Mouse (Mus musculus) bone marrow, adult 2 months (tissue): ENCODE data around the gene Cuzd1. TPM values are rescaled to one million over a fixed set of nuclear protein-coding genes. Genes with fewer than 3 reads are reported as not detected.
A peak's percentile ranks its signal among the peaks of the same experiment; 100 is the strongest.

Experiments
- H3K27ac ChIP-seq: fragments of 200-500 bp; 2 replicates; pipeline ENCODE4 v1.5.1; 2012; ENCODE audit warnings: low read depth, mild to moderate bottlenecking, control low read depth, inconsistent platforms, low read length; ENCODE audit not compliant: control insufficient read depth, poor library complexity, insufficient read depth
- H3K4me1 ChIP-seq: fragments of 200-500 bp; 2 replicates; pipeline ENCODE4 v1.6.1; 2011; ENCODE audit warnings: low read length; ENCODE audit not compliant: control insufficient read depth, insufficient read depth
- H3K4me3 ChIP-seq: fragments of 200-500 bp; replicated peaks from 2 replicates; pipeline ENCODE3; 2011; ENCODE audit warnings: mild to moderate bottlenecking, low read depth, low read length, control low read depth; ENCODE audit not compliant: control insufficient read depth
- CTCF ChIP-seq: fragments of 200-500 bp; IDR thresholded peaks from 2 replicates; pipeline ENCODE4 v1.5.1; 2011; ENCODE audit warnings: low read length, control low read depth; ENCODE audit not compliant: control insufficient read depth, insufficient read depth
- POLR2A ChIP-seq: fragments of 200-500 bp; IDR thresholded peaks from 2 replicates; pipeline ENCODE4 v1.6.1; 2011; ENCODE audit warnings: low read depth, mild to moderate bottlenecking, control low read depth, low read length, borderline replicate concordance; ENCODE audit not compliant: control insufficient read depth
- WGBS: fragments of 180-500 bp; shearing (Covaris S2); methylation state at CpG from one replicate; pipeline ENCODE4 v1.1.7; 2018; 5-methylcytosine and 5-hydroxymethylcytosine counted together
- polyA plus RNA-seq: library from polyadenylated mRNA; stranded (reverse); fragments of >200 nt; gene quantifications from 2 replicates; pipeline ENCODE4 v1.2.4, GENCODE M21; 2011; ENCODE audit warnings: low replicate concordance; ENCODE audit not compliant: missing spikeins, insufficient read depth, insufficient read length

Gene Cuzd1
- not detected in 2 replicates for polyA plus RNA-seq

DNA sequence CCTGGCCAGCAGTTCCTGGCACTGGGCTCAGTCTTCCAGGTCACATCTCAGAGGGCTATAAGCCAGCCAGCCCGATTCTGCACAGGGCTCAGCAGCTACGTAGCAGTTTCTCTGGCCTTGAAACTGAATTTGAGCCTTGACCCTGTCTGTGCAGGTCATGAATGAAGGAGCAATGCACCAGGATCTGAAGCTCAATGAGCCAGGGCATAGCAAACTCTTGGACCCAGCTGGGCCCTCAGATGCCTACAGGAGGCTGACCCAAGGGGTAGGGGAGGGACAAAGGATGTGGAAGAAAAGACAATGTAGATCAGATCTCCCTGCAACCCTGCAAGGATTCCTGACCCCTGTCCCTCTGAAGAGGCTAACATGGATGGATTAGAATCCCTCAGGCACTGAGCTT lies at the start of gene Cuzd1:
Gene Cuzd1 (minus strand): TSS at position 101 of the 400 bp plus-strand sequence.
- no peak within 1 kb of the TSS for H3K4me3 ChIP-seq
- WGBS: 74% methylated on average over 2 of the region's 2 CpGs

DNA sequence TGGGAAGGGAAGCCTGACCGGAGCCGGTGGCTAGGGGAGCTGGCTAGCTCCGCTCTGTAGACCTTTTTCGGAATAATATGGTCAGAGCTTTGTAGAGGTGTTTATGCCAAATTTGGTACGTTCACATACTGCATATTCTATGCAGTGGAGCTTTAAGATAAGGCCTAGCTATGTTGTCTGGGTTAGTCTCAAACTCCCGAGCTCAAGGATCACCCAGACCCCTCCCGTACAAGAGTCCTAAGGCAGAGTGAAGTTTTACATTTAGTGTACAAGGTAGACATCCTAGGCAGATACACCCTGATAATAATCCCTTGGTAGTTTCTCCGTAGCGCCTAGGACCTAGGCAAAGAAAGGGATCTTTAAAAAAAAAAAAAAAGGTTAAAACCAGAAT lies 49.4 kb upstream of the Cuzd1 start:
- Histone ChIP-seq H3K4me1 (no peaks in the 10 kb centered on the region; the same call in 1 of the 2 replicates), H3K4me3 (peak overlapping the region; percentile 78), H3K27ac (peak overlapping the region; percentile 75)
- no peak for TF ChIP-seq POLR2A
- TF ChIP-seq CTCF: no peak
- WGBS: 7% methylated on average over 9 of the region's 9 CpGs

More for the DNA sequence above, at the start of gene Cuzd1:
- H3K27ac ChIP-seq: no peak within 1 kb of the TSS
- TF ChIP-seq CTCF: no peak
- TF ChIP-seq POLR2A: no peak
- no peaks in the 10 kb centered on the region for H3K4me1 ChIP-seq

DNA sequence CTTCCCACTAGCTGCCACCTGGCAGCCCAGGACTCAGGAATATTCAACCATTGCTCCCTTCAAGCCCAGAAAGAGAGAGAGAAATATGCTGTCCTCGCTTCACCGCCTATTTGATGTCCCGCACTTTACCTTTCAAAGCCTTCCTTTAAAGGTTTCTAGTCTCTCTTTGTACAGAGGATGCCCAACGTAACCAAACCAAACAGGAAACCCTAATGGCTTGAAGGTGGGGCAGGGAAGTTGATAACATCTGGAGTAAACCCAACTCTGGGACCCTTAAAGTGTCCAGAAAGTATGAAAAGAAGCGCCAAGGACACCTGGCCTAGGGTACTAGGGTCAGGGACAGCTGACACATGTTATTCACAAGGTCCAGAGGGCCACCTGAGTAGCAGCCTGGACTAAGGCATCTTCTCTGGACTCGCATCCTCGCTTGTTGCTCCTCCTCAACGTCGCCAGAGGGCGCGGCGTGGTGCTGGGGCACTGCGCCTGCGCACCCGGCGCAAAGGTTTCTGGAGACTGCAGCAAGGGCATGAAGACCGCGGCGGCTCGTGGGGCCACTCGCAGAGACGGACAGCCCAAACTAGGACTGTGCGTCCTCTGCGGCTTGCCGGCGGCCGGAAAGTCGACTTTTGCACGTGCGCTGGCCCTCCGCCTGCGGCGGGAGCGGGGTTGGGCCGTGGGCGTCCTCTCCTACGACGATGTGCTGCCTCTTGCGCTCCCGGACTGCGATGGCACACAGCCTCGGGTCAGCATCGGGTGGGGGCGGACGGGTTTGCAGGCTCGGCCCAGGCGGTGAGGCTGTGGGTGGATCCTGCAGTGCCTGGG lies 48.8 kb upstream of the Cuzd1 start, which contains the start of gene Pstk:
Gene Pstk (plus strand): TSS at position 494 of the 822 bp plus-strand sequence.
- Histone ChIP-seq H3K4me3 (peak within 1 kb of the TSS; percentile 78), H3K4me1 (no peaks in the 10 kb centered on the region; the same call in 1 of the 2 replicates), H3K27ac (peak within 1 kb of the TSS; percentile 75)
- WGBS: 1% methylated on average over 47 of the region's 47 CpGs
- TF ChIP-seq POLR2A (peak; percentile 66; the same call in 1 of the 2 replicates), CTCF (peak; percentile 93)

DNA sequence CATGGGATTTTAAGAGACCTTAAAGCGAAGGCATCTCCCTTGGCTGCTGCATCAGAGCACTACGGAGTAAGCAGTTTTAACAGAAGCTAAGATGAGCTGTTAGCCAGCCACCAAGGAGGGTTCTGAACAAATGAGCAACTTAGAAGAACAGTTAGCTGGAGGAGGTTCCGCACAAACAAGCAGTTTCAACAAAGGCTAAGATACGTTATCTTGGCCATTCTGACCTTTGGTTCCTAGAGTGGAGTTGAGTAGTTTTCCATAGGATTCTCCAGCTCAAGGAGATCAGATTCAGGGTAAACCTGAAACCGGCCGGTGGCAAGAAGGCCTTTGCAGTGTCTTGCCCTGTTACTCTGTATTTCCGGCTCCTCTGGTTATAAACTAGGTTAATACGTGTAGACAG lies 42.0 kb upstream of the Cuzd1 start:
- Histone ChIP-seq H3K4me3 (no peak overlapping the region), H3K27ac (no peak overlapping the region), H3K4me1 (no peaks in the 10 kb centered on the region)
- 94% methylated on average over 8 of the region's 8 CpGs for WGBS
- TF ChIP-seq POLR2A (no peak), CTCF (no peak)

DNA sequence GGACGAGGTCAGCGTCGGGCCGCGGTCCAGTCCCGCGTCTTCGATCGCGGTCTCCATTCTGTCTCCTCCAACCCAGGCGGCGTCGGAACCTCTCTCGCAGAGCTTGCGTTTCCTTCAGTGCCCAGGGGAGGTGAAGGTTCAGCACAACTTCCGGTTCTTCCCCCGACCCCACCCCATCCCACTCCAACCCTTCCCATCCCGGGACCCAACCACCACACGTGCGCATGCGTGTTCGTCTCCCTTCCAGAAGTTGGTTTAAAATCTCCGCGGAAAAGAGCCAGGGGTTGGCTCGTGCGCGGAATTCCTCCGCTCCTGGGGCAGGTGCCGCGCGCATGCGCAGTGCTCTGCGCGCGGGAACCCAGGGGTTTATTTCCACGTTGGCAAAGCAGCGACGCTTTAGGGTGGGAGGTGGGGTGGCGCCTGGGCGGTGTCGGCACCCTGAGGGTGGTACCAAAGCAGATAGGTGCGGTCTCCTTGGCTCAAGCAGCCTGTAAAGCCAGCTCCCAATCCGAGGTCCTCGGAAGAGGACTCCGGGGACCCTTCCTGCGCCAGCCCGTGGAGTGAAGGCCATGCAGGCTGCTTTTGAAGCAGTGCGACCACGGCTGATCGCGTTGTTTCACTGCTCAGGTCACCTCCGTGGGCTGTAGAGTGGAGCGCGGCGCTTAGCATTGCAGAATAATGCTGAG lies 40.7 kb upstream of the Cuzd1 start, which contains the start of gene 2310057M21Rik:
Gene 2310057M21Rik (minus strand): TSS at position 145 of the 686 bp plus-strand sequence.
- no peaks in the 10 kb centered on the region for H3K4me1 ChIP-seq
- peak within 1 kb of the TSS; percentile 100 for H3K4me3 ChIP-seq
- TF ChIP-seq CTCF (no peak), POLR2A (peak; percentile 43; the same call in 1 of the 2 replicates)
- peak within 1 kb of the TSS; percentile 94 for H3K27ac ChIP-seq
- under 1% methylated on average over 55 of the region's 55 CpGs for WGBS

DNA sequence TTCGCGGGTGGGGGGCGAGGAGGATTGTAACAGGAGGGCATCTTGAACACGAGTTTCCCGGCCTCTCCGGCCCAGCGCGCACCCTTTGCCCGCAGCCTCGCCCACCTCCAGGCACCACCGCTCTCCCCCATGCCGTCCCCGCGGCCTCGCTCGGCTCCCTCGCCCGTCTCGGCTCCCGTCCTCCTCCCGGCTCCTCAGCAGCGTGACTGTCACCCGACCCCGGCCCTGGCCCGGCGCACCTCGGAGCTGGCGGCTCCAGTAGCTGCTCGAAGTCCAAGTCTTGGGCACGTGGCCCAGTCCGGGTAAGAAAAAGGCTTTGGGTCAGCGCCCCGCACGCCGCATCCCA lies 40.1 kb upstream of the Cuzd1 start:
- TF ChIP-seq POLR2A: no peak
- TF ChIP-seq CTCF: no peak
- peak overlapping the region; percentile 94 for H3K27ac ChIP-seq
- WGBS: under 1% methylated on average over 35 of the region's 35 CpGs
- no peaks in the 10 kb centered on the region for H3K4me1 ChIP-seq
- H3K4me3 ChIP-seq: peak overlapping the region; percentile 100

DNA sequence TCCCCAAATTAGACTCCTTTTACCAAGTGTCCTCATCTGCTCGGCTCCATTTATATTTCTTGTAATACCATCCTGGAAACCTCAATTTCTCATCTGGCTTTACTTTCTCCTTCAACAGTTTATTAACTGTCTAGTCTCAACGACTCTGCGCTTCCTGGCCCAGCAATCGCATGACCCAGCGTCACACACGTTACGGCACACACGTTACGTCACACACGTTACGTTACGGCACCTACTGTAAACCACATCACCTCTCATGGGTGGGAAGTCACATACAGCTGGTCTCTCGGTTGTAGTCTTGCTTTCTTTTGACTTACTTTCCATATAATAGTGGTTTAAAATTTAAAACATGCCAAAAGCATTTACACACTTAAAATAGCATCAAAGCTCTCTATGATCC lies 34.0 kb upstream of the Cuzd1 start:
- 61% methylated on average over 13 of the region's 13 CpGs for WGBS
- no peak overlapping the region for H3K4me3 ChIP-seq
- no peak overlapping the region for H3K27ac ChIP-seq
- TF ChIP-seq CTCF (no peak), POLR2A (no peak)
- H3K4me1 ChIP-seq: no peaks in the 10 kb centered on the region
